Mouse (Mus musculus): ENCODE measurements around the gene Tnfrsf18. TPM values are rescaled to one million over a fixed set of nuclear protein-coding genes. Genes with fewer than 3 reads are reported as not detected.

Tnfrsf18 gene
- polyA plus RNA-seq, 1 experiment from 2014 or later = 3.3 TPM

GRCm38 (mm10) chr4:156067256-156067949 lies 41.4 kb downstream of the Tnfrsf18 start:
- Histone ChIP-seq H3K4me2 (replicated peaks; ENCODE audit: low read depth) (0 out of 2 replicates have a peak overlapping the region, but pooled peaks have one; percentile 17), H3K27ac (replicated peaks) (peak overlapping the region; percentile 82), H3K36me3 (ENCODE audit: control insufficient read depth, insufficient read depth, low read length) (no peaks in the 10 kb centered on the region), H3K4me1 (replicated peaks; ENCODE audit: control insufficient read depth, insufficient read depth) (peaks cover 4% of the 10 kb centered on the region; the same call in 1 of the 2 replicates), H3K27me3 (ENCODE audit: control insufficient read depth, insufficient read depth, low read length) (no peaks in the 10 kb centered on the region), H3K9ac (ENCODE audit: low read length) (0 out of 2 replicates have a peak overlapping the region, but pooled peaks have one; percentile 2), H3K4me3 (ENCODE audit: low read depth, low read length) (no peak overlapping the region), H3K9me3 (ENCODE audit: control insufficient read depth, low read length) (no peaks in the 10 kb centered on the region)
- ATAC-seq (ENCODE audit: low FRiP score, low TSS enrichment) (peak; percentile 84), DNase-seq (ENCODE audit: low spot score) (peak; percentile 66)
- WGBS = 46% methylated on average over 5 of the region's 5 CpGs
- TF ChIP-seq EP300 (optimal IDR thresholded peaks at IDR 0.05) (no peak), CTCF (IDR thresholded peaks at IDR 0.05; ENCODE audit: low read depth) (no peak)

GRCm38 (mm10) chr4:156069701-156070100 lies 43.7 kb downstream of the Tnfrsf18 start:
- Histone ChIP-seq H3K9me3 (ENCODE audit: control insufficient read depth, low read length) (no peaks in the 10 kb centered on the region), H3K36me3 (ENCODE audit: control insufficient read depth, insufficient read depth, low read length) (no peaks in the 10 kb centered on the region), H3K4me3 (ENCODE audit: low read depth, low read length) (no peak overlapping the region), H3K27me3 (ENCODE audit: control insufficient read depth, insufficient read depth, low read length) (no peaks in the 10 kb centered on the region), H3K9ac (ENCODE audit: low read length) (no peak overlapping the region), H3K27ac (replicated peaks) (no peak overlapping the region), H3K4me2 (replicated peaks; ENCODE audit: low read depth) (no peak overlapping the region), H3K4me1 (replicated peaks; ENCODE audit: control insufficient read depth, insufficient read depth) (no peaks in the 10 kb centered on the region)
- 96% methylated on average over 8 of the region's 8 CpGs for WGBS
- TF ChIP-seq CTCF (IDR thresholded peaks at IDR 0.05; ENCODE audit: low read depth) (no peak), EP300 (optimal IDR thresholded peaks at IDR 0.05) (no peak)
- no peak for ATAC-seq (ENCODE audit: low FRiP score, low TSS enrichment)
- no peak for DNase-seq (ENCODE audit: low spot score)

GRCm38 (mm10) chr4:156070276-156070675 lies 44.3 kb downstream of the Tnfrsf18 start:
- no peak overlapping the region for H3K27ac ChIP-seq (replicated peaks)
- TF ChIP-seq EP300 (optimal IDR thresholded peaks at IDR 0.05) = no peak
- TF ChIP-seq CTCF (IDR thresholded peaks at IDR 0.05; ENCODE audit: low read depth) = no peak
- no peaks in the 10 kb centered on the region for H3K27me3 ChIP-seq (ENCODE audit: control insufficient read depth, insufficient read depth, low read length)
- DNase-seq (ENCODE audit: low spot score) (no peak), ATAC-seq (ENCODE audit: low FRiP score, low TSS enrichment) (no peak)
- no peaks in the 10 kb centered on the region for H3K4me1 ChIP-seq (replicated peaks; ENCODE audit: control insufficient read depth, insufficient read depth)
- no peaks in the 10 kb centered on the region for H3K9me3 ChIP-seq (ENCODE audit: control insufficient read depth, low read length)
- no peak overlapping the region for H3K4me3 ChIP-seq (ENCODE audit: low read depth, low read length)
- H3K36me3 ChIP-seq (ENCODE audit: control insufficient read depth, insufficient read depth, low read length) = no peaks in the 10 kb centered on the region
- WGBS = 67% methylated on average over 6 of the region's 6 CpGs
- H3K9ac ChIP-seq (ENCODE audit: low read length) = no peak overlapping the region
- no peak overlapping the region for H3K4me2 ChIP-seq (replicated peaks; ENCODE audit: low read depth)

GRCm38 (mm10) chr4:156070716-156071115 lies 44.8 kb downstream of the Tnfrsf18 start:
- Histone ChIP-seq H3K9ac (ENCODE audit: low read length) (no peak overlapping the region), H3K9me3 (ENCODE audit: control insufficient read depth, low read length) (no peaks in the 10 kb centered on the region), H3K27ac (replicated peaks) (no peak overlapping the region), H3K4me3 (ENCODE audit: low read depth, low read length) (no peak overlapping the region), H3K4me1 (replicated peaks; ENCODE audit: control insufficient read depth, insufficient read depth) (no peaks in the 10 kb centered on the region), H3K27me3 (ENCODE audit: control insufficient read depth, insufficient read depth, low read length) (no peaks in the 10 kb centered on the region), H3K4me2 (replicated peaks; ENCODE audit: low read depth) (no peak overlapping the region), H3K36me3 (ENCODE audit: control insufficient read depth, insufficient read depth, low read length) (no peaks in the 10 kb centered on the region)
- 66% methylated on average over 2 of the region's 2 CpGs for WGBS
- ATAC-seq (ENCODE audit: low FRiP score, low TSS enrichment) = no peak
- no peak for DNase-seq (ENCODE audit: low spot score)
- TF ChIP-seq CTCF (IDR thresholded peaks at IDR 0.05; ENCODE audit: low read depth) = no peak
- TF ChIP-seq EP300 (optimal IDR thresholded peaks at IDR 0.05) = no peak

GRCm38 (mm10) chr4:156076911-156077382 lies 51.0 kb downstream of the Tnfrsf18 start:
- 9% methylated on average over 8 of the region's 8 CpGs for WGBS
- Histone ChIP-seq H3K4me2 (replicated peaks; ENCODE audit: low read depth) (peak overlapping the region; percentile 69), H3K9me3 (ENCODE audit: control insufficient read depth, low read length) (no peaks in the 10 kb centered on the region), H3K27ac (replicated peaks) (peak overlapping the region; percentile 96), H3K4me3 (ENCODE audit: low read depth, low read length) (peak overlapping the region; percentile 40), H3K9ac (ENCODE audit: low read length) (peak overlapping the region; percentile 66; the same call in 1 of the 2 replicates), H3K36me3 (ENCODE audit: control insufficient read depth, insufficient read depth, low read length) (no peaks in the 10 kb centered on the region), H3K4me1 (replicated peaks; ENCODE audit: control insufficient read depth, insufficient read depth) (peaks cover 7% of the 10 kb centered on the region; the same call in 1 of the 2 replicates), H3K27me3 (ENCODE audit: control insufficient read depth, insufficient read depth, low read length) (no peaks in the 10 kb centered on the region)
- TF ChIP-seq EP300 (optimal IDR thresholded peaks at IDR 0.05) (no peak), CTCF (IDR thresholded peaks at IDR 0.05; ENCODE audit: low read depth) (peak; percentile 58)
- ATAC-seq (ENCODE audit: low FRiP score, low TSS enrichment) = peak; percentile 57
- peak; percentile 55 for DNase-seq (ENCODE audit: low spot score)

All from stomach, postnatal 0 days (tissue).